Mouse (Mus musculus) limb, embryonic 10.5 days (tissue): Measurements from ENCODE around the gene Atm. TPM values are rescaled to one million over a fixed set of nuclear protein-coding genes. Genes with fewer than 3 reads are reported as not detected.
A peak's percentile ranks its signal among the peaks of the same experiment; 100 is the strongest.

Source experiments
- DNase-seq: peaks from one replicate; pipeline ENCODE4 v3.0.0-alpha.2; 2017; ENCODE audit warnings: low spot score
- H3K27ac ChIP-seq: fragments of 300-500 bp; sonication (generic); 2 replicates; pipeline ENCODE4 v1.5.1; 2016; ENCODE audit warnings: mild to moderate bottlenecking
- H3K27me3 ChIP-seq: fragments of 300-500 bp; sonication (generic); 2 replicates; pipeline ENCODE4 v1.6.1; 2016; ENCODE audit warnings: low read depth, mild to moderate bottlenecking; ENCODE audit not compliant: poor library complexity, severe bottlenecking
- H3K36me3 ChIP-seq: fragments of 300-500 bp; sonication (generic); 2 replicates; pipeline ENCODE4 v1.6.1; 2016; ENCODE audit warnings: mild to moderate bottlenecking, moderate library complexity
- H3K4me1 ChIP-seq: fragments of 300-500 bp; sonication (generic); 2 replicates; pipeline ENCODE4 v1.6.1; 2016
- H3K4me3 ChIP-seq: fragments of 300-500 bp; sonication (generic); 2 replicates; pipeline ENCODE4 v1.5.1; 2016; ENCODE audit warnings: mild to moderate bottlenecking, moderate library complexity
- H3K9me3 ChIP-seq: fragments of 300-500 bp; sonication (generic); replicated peaks from 2 replicates; pipeline ENCODE4 v1.6.1; 2016; ENCODE audit warnings: mild to moderate bottlenecking
- WGBS: fragments of 180-500 bp; shearing (Covaris S2); methylation state at CpG from one replicate; pipeline ENCODE4 v1.1.7; 2016; 5-methylcytosine and 5-hydroxymethylcytosine counted together
- microRNA-seq: library from miRNA; unstranded; fragments of <30 nt; microRNA quantifications from one replicate; pipeline ENCODE4, GENCODE M21; 2017
- polyA plus RNA-seq: library from polyadenylated mRNA; unstranded; fragments of >200 nt; fragmentation: Nextera tagmentation; extraction: Ambion mirVana; gene quantifications from 2 replicates; pipeline ENCODE4 v1.2.1, GENCODE M21; 2016

The Atm gene
- polyA plus RNA-seq, 1 experiment from 2014 or later = 18.3 TPM

DNA sequence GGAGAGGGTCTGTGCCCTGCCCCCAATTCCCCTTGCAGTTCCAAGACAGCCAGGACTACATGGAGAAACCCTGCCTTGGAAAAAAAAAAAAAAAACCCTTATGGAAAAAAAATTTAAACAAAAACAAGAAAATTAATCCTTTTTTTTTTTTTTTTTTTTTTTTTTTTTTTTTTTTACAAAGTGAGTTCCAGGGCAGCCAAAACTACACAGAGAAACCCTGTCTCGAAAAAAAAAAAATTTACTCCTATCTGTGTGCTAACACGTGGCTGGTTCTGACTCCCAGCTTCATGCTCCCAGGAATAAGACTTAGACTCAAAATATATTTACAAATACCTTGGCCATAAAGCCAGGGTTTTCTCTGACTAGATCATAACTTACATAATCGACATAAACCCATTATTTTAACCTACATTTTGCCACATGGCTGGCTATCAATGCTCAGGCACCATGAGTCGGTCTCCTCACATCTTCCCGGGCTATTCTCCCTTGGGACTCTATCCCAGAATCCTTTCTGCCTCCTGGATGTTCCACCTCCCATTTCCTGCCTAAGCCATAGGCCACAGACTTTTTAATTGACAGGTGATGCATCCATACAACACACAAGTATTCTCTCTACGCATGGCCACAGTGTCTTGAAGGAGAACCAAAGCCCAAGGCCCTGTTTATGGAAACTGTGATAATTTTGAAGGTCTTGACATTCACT lies 132.3 kb downstream of the Atm start:
- H3K4me1 ChIP-seq = peaks cover 25% of the 10 kb centered on the region
- DNase-seq = no peak
- H3K27ac ChIP-seq = peak overlapping the region; percentile 87; the same call in 1 of the 2 replicates
- 85% methylated on average over 6 of the region's 6 CpGs for WGBS
- no peaks in the 10 kb centered on the region for H3K27me3 ChIP-seq
- no peak overlapping the region for H3K4me3 ChIP-seq
- H3K36me3 ChIP-seq = no peaks in the 10 kb centered on the region
- H3K9me3 ChIP-seq = no peaks in the 10 kb centered on the region

DNA sequence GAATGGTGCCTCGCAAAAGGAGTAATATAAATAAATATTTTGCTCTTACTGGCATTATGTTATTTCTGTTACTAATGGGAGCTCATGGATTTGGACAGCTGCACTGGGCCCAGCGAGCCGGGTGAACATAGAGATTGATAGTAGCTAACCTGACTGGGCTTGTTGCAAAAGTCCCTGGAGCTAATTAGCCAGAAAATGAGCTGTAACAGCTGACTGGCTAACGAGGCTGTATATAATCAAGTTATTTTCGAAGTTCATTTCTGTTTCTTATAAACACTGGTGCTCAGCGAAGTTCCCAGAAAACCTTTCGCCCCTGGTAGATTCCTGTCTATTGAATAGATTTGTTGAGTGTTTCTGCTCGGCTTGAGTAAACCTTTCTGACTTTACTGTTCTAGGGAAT lies 133.5 kb downstream of the Atm start:
- DNase-seq = no peak
- H3K4me1 ChIP-seq = peaks cover 25% of the 10 kb centered on the region
- no peaks in the 10 kb centered on the region for H3K36me3 ChIP-seq
- H3K27ac ChIP-seq = 0 out of 2 replicates have a peak overlapping the region, but pooled peaks have one; percentile 56
- WGBS = 65% methylated on average over 8 of the region's 8 CpGs
- H3K4me3 ChIP-seq = no peak overlapping the region
- H3K9me3 ChIP-seq = no peaks in the 10 kb centered on the region
- no peaks in the 10 kb centered on the region for H3K27me3 ChIP-seq

DNA sequence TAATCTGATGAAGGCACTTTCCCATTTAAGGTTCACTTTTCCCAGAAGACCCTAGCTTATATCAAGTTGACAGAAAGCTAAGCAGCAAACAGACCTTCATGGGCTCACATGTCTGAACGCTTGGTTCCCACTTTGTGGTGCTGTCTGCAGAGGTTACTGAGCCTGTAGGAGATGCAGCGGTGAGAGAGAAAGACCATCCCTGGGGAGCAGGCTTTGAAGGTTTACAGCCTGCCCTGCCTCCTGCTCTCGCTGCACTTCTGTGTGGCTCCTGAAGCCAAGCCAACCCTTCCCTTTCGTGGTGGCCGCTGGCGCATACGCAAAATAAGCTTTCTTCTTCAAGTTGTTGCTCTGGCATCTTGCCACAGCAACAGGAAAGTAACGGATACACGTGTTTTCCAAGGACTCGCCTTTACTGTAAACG lies 134.2 kb downstream of the Atm start, which contains the start of gene 4930550C14Rik:
Gene 4930550C14Rik (plus strand): TSS at position 35 of the 421 bp plus-strand sequence.
- Histone ChIP-seq H3K4me1 (peaks cover 25% of the 10 kb centered on the region), H3K36me3 (no peaks in the 10 kb centered on the region), H3K9me3 (no peaks in the 10 kb centered on the region), H3K27ac (peak within 1 kb of the TSS; percentile 56), H3K4me3 (no peak within 1 kb of the TSS), H3K27me3 (no peaks in the 10 kb centered on the region)
- DNase-seq = no peak
- 15% methylated on average over 11 of the region's 11 CpGs for WGBS

DNA sequence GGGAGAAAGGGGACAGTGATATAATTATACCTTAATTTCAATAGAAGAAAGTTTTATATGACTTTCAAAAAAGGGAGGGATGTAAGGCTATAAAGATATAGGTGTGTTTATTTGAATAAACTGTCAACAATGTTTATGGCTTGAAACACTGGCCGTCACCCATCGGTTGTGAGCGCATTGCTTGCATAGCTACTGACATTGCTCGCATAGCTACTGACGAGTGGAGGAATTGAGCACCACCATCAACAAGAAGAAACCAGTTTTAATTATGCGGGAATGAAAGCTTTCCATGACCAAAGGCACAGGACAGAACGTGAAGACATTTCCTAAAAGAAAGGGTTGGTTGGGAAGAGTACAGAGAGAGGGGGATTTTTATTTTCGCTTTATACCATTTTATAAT lies 135.4 kb downstream of the Atm start:
- H3K9me3 ChIP-seq = no peaks in the 10 kb centered on the region
- H3K27me3 ChIP-seq = no peaks in the 10 kb centered on the region
- H3K4me3 ChIP-seq = no peak overlapping the region
- H3K36me3 ChIP-seq = no peaks in the 10 kb centered on the region
- H3K27ac ChIP-seq = no peak overlapping the region
- peaks cover 24% of the 10 kb centered on the region for H3K4me1 ChIP-seq
- DNase-seq = no peak
- 91% methylated on average over 8 of the region's 8 CpGs for WGBS

DNA sequence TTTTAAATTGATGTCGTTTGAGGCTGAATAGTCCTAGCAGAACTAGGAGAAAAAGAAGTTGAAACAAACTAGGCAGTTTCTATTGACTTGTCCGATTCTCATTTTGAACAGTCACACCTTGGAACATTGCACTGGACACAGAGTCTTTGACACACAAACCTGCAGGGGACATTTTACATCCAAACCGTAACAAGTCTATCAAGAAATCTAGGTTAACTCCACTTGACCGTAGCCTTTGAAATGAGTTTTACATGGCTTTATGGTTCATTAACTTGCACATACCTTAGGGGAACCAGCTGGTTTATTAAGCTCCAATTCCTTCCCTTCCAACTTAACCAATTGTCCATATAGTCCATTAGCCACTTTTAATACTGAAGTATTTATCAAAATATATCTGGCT lies 135.8 kb downstream of the Atm start:
- Histone ChIP-seq H3K4me1 (peaks cover 20% of the 10 kb centered on the region), H3K9me3 (no peaks in the 10 kb centered on the region), H3K36me3 (no peaks in the 10 kb centered on the region), H3K27ac (no peak overlapping the region), H3K4me3 (no peak overlapping the region), H3K27me3 (no peaks in the 10 kb centered on the region)
- no peak for DNase-seq
- 94% methylated on average over 4 of the region's 4 CpGs for WGBS

DNA sequence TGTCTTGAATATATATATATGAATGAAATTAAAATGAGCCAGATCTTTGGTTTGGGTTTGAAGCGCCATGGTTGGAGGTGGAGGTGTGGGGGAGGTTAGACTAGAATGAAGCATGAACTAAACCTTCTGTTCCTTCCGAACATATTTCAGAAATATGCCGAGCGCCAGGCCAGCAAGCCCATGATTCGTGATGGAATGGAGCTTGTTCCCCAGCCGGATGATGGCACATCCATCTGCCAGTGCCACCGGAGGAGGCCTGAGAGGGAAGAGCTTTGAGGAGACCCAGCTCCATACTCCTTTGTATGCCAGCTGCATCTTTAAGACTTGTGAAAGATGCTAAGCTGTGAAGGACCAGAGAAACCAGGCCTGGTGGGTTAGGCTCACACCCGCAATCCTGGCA lies 137.0 kb downstream of the Atm start:
- no peaks in the 10 kb centered on the region for H3K27me3 ChIP-seq
- no peak overlapping the region for H3K4me3 ChIP-seq
- no peak overlapping the region for H3K27ac ChIP-seq
- DNase-seq = no peak
- 95% methylated on average over 8 of the region's 8 CpGs for WGBS
- H3K36me3 ChIP-seq = no peaks in the 10 kb centered on the region
- no peaks in the 10 kb centered on the region for H3K9me3 ChIP-seq
- H3K4me1 ChIP-seq = peaks cover 14% of the 10 kb centered on the region

DNA sequence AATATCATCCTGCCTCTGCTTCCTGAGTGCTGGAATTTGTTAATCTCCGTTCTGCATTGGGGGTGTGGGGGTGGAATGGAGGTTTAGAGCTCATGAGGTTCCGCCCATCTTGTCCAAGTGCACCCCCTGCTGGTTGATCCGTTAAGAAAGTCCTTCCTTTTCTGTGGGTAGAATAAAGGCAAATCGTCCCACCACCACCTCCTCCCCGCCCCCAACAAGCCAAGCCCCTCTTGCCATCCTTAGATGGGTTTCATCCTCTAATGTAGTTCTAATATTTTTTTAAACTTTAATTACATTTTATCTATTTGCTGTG lies 138.2 kb downstream of the Atm start:
- peak; percentile 68 for DNase-seq
- no peaks in the 10 kb centered on the region for H3K36me3 ChIP-seq
- H3K9me3 ChIP-seq = no peaks in the 10 kb centered on the region
- WGBS = 10% methylated on average over 5 of the region's 5 CpGs
- H3K4me3 ChIP-seq = no peak overlapping the region
- H3K4me1 ChIP-seq = peaks cover 14% of the 10 kb centered on the region
- no peak overlapping the region for H3K27ac ChIP-seq
- no peaks in the 10 kb centered on the region for H3K27me3 ChIP-seq

DNA sequence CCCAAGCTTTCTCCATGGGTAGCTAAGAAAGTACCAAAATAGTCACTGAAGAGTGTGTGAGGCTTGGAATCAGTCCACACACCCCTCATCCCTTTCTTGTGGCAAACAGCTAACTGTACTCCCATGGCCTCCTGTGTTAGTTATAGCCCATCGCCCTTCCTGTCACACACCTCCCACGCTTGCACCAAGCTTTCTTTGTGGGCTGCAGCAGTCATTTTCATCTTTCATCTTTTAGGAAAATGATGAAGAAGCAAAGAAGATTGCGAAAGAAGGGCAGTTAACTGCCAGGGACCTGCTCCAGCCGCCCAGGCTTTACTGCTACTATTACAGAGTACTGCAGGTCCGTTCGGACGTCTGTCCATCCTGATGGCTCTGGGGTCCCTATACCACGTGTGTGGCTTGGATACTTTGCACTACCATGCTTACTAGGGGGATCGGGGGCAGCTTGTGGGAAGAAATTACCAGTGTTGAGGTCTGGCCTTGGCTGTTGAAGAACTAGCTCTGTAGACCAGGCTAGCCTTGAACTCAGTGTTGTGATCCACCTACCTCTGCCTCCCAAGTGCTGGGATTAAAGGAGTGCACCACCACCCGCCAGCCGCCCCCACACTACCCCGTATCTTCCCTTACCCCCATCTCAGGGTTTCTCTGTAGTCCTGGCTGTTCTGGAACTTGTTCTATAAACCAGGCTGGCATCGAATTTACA lies 138.7 kb downstream of the Atm start:
- DNase-seq = no peak
- WGBS = 82% methylated on average over 13 of the region's 13 CpGs

DNA sequence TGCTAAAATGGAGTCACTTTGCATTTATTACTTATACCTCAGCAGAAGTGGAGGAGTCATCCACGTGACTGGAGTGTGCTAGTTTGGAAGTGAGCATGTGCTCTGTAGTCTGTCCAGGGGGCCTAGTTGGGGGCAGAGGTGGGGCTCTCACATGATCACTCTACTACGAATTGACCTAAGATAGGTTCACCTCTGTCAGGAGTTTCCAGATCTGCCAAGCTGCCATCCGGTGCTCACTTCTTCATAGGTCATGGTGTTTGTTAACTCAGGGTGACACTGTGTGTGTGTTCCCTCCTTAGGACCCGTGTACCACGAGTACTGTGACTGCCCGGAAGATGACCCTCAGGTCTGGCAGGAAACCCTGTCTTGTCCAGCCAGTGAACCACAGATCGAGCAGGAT lies 146.4 kb downstream of the Atm start:
- DNase-seq = no peak
- H3K27ac ChIP-seq = no peak overlapping the region
- H3K27me3 ChIP-seq = no peaks in the 10 kb centered on the region
- peaks cover 3% of the 10 kb centered on the region for H3K4me1 ChIP-seq
- no peak overlapping the region for H3K4me3 ChIP-seq
- H3K9me3 ChIP-seq = no peaks in the 10 kb centered on the region
- 84% methylated on average over 7 of the region's 7 CpGs for WGBS
- H3K36me3 ChIP-seq = no peaks in the 10 kb centered on the region

More for the DNA sequence above, 138.7 kb downstream of the Atm start:
- Histone ChIP-seq H3K36me3 (no peaks in the 10 kb centered on the region), H3K27ac (no peak overlapping the region), H3K27me3 (no peaks in the 10 kb centered on the region), H3K9me3 (no peaks in the 10 kb centered on the region), H3K4me1 (peaks cover 11% of the 10 kb centered on the region), H3K4me3 (no peak overlapping the region)

Small RNA genes within 50 kb of the gene (microRNA-seq; reads per million reads assigned to microRNA genes)
- not detected for gene Mir130c

Other genes with a start within 250 kb of the Atm start
- gene Exph5, start 235.1 kb downstream of the Atm start, polyA plus RNA-seq = 0.83 and 1.2 TPM in 2 replicates
- 9.3 and 10.3 TPM in 2 replicates for gene Kdelc2, start 152.7 kb downstream of the Atm start, polyA plus RNA-seq
- 0.33 and 0.63 TPM in 2 replicates for gene 4930550C14Rik, start 134.4 kb downstream of the Atm start, polyA plus RNA-seq
- gene Npat, start 307 bp upstream of the Atm start, polyA plus RNA-seq = 18.8 and 22.0 TPM in 2 replicates
- gene Acat1, start 73.6 kb upstream of the Atm start, polyA plus RNA-seq = 26.2 and 36.9 TPM in 2 replicates
- gene Cul5, start 133.3 kb upstream of the Atm start, polyA plus RNA-seq = 37.0 and 41.7 TPM in 2 replicates
- gene Rab39, start 169.5 kb upstream of the Atm start, polyA plus RNA-seq = 0.53 and 1.0 TPM in 2 replicates
- 6.9 and 7.0 TPM in 2 replicates for gene Slc35f2, start 234.8 kb upstream of the Atm start, polyA plus RNA-seq